Mouse (Mus musculus) hindbrain, embryonic 15.5 days (tissue): ENCODE results near the gene Nkx3-2. TPM values are rescaled to one million over a fixed set of nuclear protein-coding genes. Genes with fewer than 3 reads are reported as not detected.

Source experiments
- ATAC-seq: fragments of 200-750 bp; cut with Nextera tagmentation; 2 replicates; pipeline ENCODE4 v1.8.0; 2017; ENCODE audit warnings: low read depth, moderate number of reproducible peaks, moderate TSS enrichment; ENCODE audit not compliant: low FRiP score
- H3K27ac ChIP-seq: fragments of 300-500 bp; sonication (generic); replicated peaks from 2 replicates; pipeline ENCODE4 v1.5.1; 2015; ENCODE audit warnings: mild to moderate bottlenecking, inconsistent platforms
- H3K27me3 ChIP-seq: fragments of 300-500 bp; sonication (generic); 2 replicates; pipeline ENCODE4 v1.6.1; 2015; ENCODE audit warnings: control low read depth, inconsistent platforms
- H3K36me3 ChIP-seq: fragments of 300-500 bp; sonication (generic); 2 replicates; pipeline ENCODE4 v1.6.1; 2015; ENCODE audit warnings: control low read depth, inconsistent platforms
- H3K4me1 ChIP-seq: fragments of 300-500 bp; sonication (generic); replicated peaks from 2 replicates; pipeline ENCODE4 v1.6.1; 2015; ENCODE audit warnings: control low read depth, inconsistent platforms
- H3K4me2 ChIP-seq: fragments of 300-500 bp; sonication (generic); 2 replicates; pipeline ENCODE4 v1.6.1; 2015; ENCODE audit warnings: moderate library complexity, mild to moderate bottlenecking, inconsistent platforms
- H3K4me3 ChIP-seq: fragments of 300-500 bp; sonication (generic); 2 replicates; pipeline ENCODE4 v1.5.1; 2015; ENCODE audit warnings: mild to moderate bottlenecking, inconsistent platforms
- H3K9ac ChIP-seq: fragments of 300-500 bp; sonication (generic); 2 replicates; pipeline ENCODE4 v1.6.1; 2015; ENCODE audit warnings: inconsistent platforms
- H3K9me3 ChIP-seq: fragments of 300-500 bp; sonication (generic); 2 replicates; pipeline ENCODE4 v1.6.1; 2016; ENCODE audit warnings: control low read depth, inconsistent platforms
- WGBS: fragments of 180-500 bp; shearing (Covaris S2); methylation state at CpG from one replicate; pipeline ENCODE4 v1.1.7; 2015; 5-methylcytosine and 5-hydroxymethylcytosine counted together
- polyA plus RNA-seq: library from polyadenylated mRNA; unstranded; fragments of >200 nt; fragmentation: Nextera tagmentation; extraction: Ambion mirVana; gene quantifications from 2 replicates; pipeline ENCODE4 v1.2.1, GENCODE M21; 2015

The Nkx3-2 gene
- polyA plus RNA-seq, 1 experiment from 2014 or later: not detected

DNA sequence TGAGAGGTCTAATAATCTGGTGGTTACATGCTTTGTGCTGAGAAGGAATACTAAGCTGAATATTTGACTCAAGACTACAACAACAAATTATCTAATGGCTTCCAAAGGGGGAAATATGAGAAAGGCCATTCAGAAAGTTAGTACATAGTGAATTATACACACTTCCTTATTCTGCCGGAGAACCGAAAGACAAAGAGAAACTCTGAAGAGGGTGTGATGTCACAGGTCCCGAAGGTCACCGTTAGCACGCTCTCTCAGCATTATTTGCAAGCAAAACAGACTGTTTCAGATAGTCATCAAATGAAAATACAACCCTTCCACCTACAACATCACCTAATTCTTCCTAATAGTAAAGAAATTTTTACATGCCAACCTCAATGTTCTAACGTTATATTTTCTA is 25.5 kb downstream of the Nkx3-2 start:
- no peak overlapping the region for H3K27ac ChIP-seq
- H3K9ac ChIP-seq: no peak overlapping the region
- H3K4me3 ChIP-seq: no peak overlapping the region
- peaks cover 11% of the 10 kb centered on the region for H3K27me3 ChIP-seq
- no peaks in the 10 kb centered on the region for H3K4me1 ChIP-seq
- no peak for ATAC-seq
- 77% methylated on average over 6 of the region's 6 CpGs for WGBS
- H3K4me2 ChIP-seq: no peak overlapping the region
- H3K9me3 ChIP-seq: no peaks in the 10 kb centered on the region
- H3K36me3 ChIP-seq: no peaks in the 10 kb centered on the region

- Histone ChIP-seq H3K27me3 (0 out of 2 replicates have a peak, but pooled peaks cover under 1% of the 10 kb centered on the region), H3K4me2 (no peak overlapping the region), H3K9me3 (no peaks in the 10 kb centered on the region), H3K4me3 (no peak overlapping the region), H3K9ac (no peak overlapping the region), H3K27ac (no peak overlapping the region), H3K4me1 (no peaks in the 10 kb centered on the region), H3K36me3 (no peaks in the 10 kb centered on the region)
- no peak for ATAC-seq
- 58% methylated on average over 5 of the region's 5 CpGs for whole genome bisulfite sequencing
Observed at GRCm38 (mm10) chr5:41737039-41737438, 27.3 kb downstream of the Nkx3-2 start.

GRCm38 (mm10) chr5:41727017-41727416 is 37.3 kb downstream of the Nkx3-2 start:
- H3K27me3 ChIP-seq: no peaks in the 10 kb centered on the region
- ATAC-seq: no peak
- 85% methylated on average over 1 of the region's 1 CpGs for WGBS

GRCm38 (mm10) chr5:41725573-41725972 is 38.7 kb downstream of the Nkx3-2 start:
- no peak overlapping the region for H3K4me2 ChIP-seq
- no peak overlapping the region for H3K9ac ChIP-seq
- H3K4me3 ChIP-seq: no peak overlapping the region
- H3K27me3 ChIP-seq: no peaks in the 10 kb centered on the region
- WGBS: 71% methylated on average over 6 of the region's 6 CpGs
- no peaks in the 10 kb centered on the region for H3K4me1 ChIP-seq
- no peaks in the 10 kb centered on the region for H3K36me3 ChIP-seq
- no peak overlapping the region for H3K27ac ChIP-seq
- H3K9me3 ChIP-seq: no peaks in the 10 kb centered on the region
- ATAC-seq: no peak

More at GRCm38 (mm10) chr5:41727017-41727416, 37.3 kb downstream of the Nkx3-2 start:
- Histone ChIP-seq H3K9me3 (no peaks in the 10 kb centered on the region), H3K27ac (no peak overlapping the region), H3K4me3 (no peak overlapping the region), H3K9ac (no peak overlapping the region), H3K4me2 (no peak overlapping the region), H3K36me3 (no peaks in the 10 kb centered on the region), H3K4me1 (no peaks in the 10 kb centered on the region)

Other genes with a start within 250 kb of the Nkx3-2 start
- 58.3 and 61.9 TPM in 2 replicates for gene Rab28, start 56.3 kb downstream of the Nkx3-2 start, polyA plus RNA-seq
- 26.6 and 27.6 TPM in 2 replicates for gene Bod1l, start 79.8 kb upstream of the Nkx3-2 start, polyA plus RNA-seq